Mouse (Mus musculus) liver, postnatal 0 days (tissue): Measurements from ENCODE around the gene Gnmt. TPM values are rescaled to one million over a fixed set of nuclear protein-coding genes. Genes with fewer than 3 reads are reported as not detected.

Source experiments
- ATAC-seq: fragments of 200-750 bp; cut with Nextera tagmentation; 2 replicates; pipeline ENCODE4 v1.8.0; 2017; ENCODE audit warnings: mild to moderate bottlenecking, moderate library complexity
- DNase-seq: peaks from one replicate; pipeline ENCODE4 v3.0.0-alpha.2; 2016
- H3K27ac ChIP-seq: fragments of 300-500 bp; sonication (generic); 2 replicates; pipeline ENCODE4 v1.5.1; 2014; ENCODE audit warnings: antibody characterized with exemption, moderate library complexity, mild to moderate bottlenecking, low read depth
- H3K27me3 ChIP-seq: fragments of 300-500 bp; sonication (generic); 2 replicates; pipeline ENCODE4 v1.6.1; 2014; ENCODE audit warnings: low read length, control low read depth, mixed read lengths; ENCODE audit not compliant: insufficient read depth
- H3K36me3 ChIP-seq: fragments of 300-500 bp; sonication (generic); replicated peaks from 2 replicates; pipeline ENCODE4 v1.6.1; 2014; ENCODE audit warnings: mild to moderate bottlenecking, control low read depth, low read length, moderate library complexity, mixed read lengths; ENCODE audit not compliant: insufficient read depth
- H3K4me1 ChIP-seq: fragments of 300-500 bp; sonication (generic); 2 replicates; pipeline ENCODE4 v1.6.1; 2014; ENCODE audit warnings: antibody characterized with exemption, mild to moderate bottlenecking, control low read depth; ENCODE audit not compliant: insufficient read depth
- H3K4me2 ChIP-seq: fragments of 300-500 bp; sonication (generic); 2 replicates; pipeline ENCODE4 v1.6.1; 2014; ENCODE audit warnings: low read depth, mild to moderate bottlenecking, low read length, moderate library complexity, mixed read lengths
- H3K4me3 ChIP-seq: fragments of 300-500 bp; sonication (generic); 2 replicates; pipeline ENCODE4 v1.5.1; 2014; ENCODE audit warnings: low read depth, low read length
- H3K9ac ChIP-seq: fragments of 300-500 bp; sonication (generic); replicated peaks from 2 replicates; pipeline ENCODE4 v1.6.1; 2014; ENCODE audit warnings: mild to moderate bottlenecking, moderate library complexity
- H3K9me3 ChIP-seq: fragments of 300-500 bp; sonication (generic); 2 replicates; pipeline ENCODE4 v1.6.1; 2016; ENCODE audit warnings: mild to moderate bottlenecking, control low read depth, low read length, mixed read lengths
- CTCF ChIP-seq: sonication (generic); IDR thresholded peaks from 2 replicates; pipeline ENCODE4 v1.5.1; 2016; ENCODE audit warnings: antibody characterized with exemption, low read depth
- EP300 ChIP-seq: IDR thresholded peaks from 2 replicates; pipeline ENCODE4 v1.6.1; 2016; ENCODE audit warnings: antibody characterized with exemption, low read depth, mild to moderate bottlenecking
- WGBS: fragments of 180-500 bp; shearing (Covaris S2); extraction: QIAGEN DNeasy Blood & Tissue Kit; methylation state at CpG from one replicate; pipeline ENCODE4 v1.1.7; 2014; ENCODE audit not compliant: insufficient replicate concordance; 5-methylcytosine and 5-hydroxymethylcytosine counted together
- polyA plus RNA-seq: library from polyadenylated mRNA; unstranded; fragments of >200 nt; fragmentation: Nextera tagmentation; extraction: Ambion mirVana; gene quantifications from 2 replicates; pipeline ENCODE4 v1.2.1, GENCODE M21; 2015

The Gnmt gene
- polyA plus RNA-seq, 1 experiment from 2014 or later: 707 TPM

DNA sequence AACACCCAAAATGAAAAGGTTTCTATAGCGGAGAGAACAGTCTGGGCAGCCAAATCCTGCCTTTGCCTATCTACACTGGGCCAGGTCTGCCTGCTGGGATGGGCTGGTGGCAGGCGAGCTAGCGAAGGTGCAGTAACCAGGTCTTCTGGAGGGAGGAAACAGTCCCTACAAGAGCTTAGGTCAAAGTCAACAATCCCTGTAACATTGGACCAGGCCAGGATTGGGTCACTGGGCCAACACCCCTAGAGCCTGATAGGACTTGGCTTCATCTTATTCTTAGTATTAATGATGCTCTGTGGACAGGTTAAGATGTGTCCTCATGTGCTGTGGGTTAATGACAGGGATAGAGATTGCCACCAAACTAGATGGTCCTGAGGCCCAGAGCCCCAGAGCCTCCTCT lies 5.1 kb upstream of the Gnmt start:
- peak; percentile 56 for ATAC-seq
- H3K27ac ChIP-seq: peak overlapping the region; percentile 91
- H3K9me3 ChIP-seq: peaks cover 2% of the 10 kb centered on the region; the same call in 1 of the 2 replicates
- DNase-seq: peak; percentile 40
- no peak overlapping the region for H3K9ac ChIP-seq
- no peak overlapping the region for H3K4me2 ChIP-seq
- no peaks in the 10 kb centered on the region for H3K27me3 ChIP-seq
- H3K36me3 ChIP-seq: 0 out of 2 replicates have a peak, but pooled peaks cover 2% of the 10 kb centered on the region
- WGBS: 72% methylated on average over 3 of the region's 3 CpGs
- H3K4me1 ChIP-seq: peaks cover 13% of the 10 kb centered on the region; the same call in 1 of the 2 replicates
- TF ChIP-seq CTCF: no peak
- peak; percentile 46; the same call in 1 of the 2 replicates for TF ChIP-seq EP300
- no peak overlapping the region for H3K4me3 ChIP-seq

DNA sequence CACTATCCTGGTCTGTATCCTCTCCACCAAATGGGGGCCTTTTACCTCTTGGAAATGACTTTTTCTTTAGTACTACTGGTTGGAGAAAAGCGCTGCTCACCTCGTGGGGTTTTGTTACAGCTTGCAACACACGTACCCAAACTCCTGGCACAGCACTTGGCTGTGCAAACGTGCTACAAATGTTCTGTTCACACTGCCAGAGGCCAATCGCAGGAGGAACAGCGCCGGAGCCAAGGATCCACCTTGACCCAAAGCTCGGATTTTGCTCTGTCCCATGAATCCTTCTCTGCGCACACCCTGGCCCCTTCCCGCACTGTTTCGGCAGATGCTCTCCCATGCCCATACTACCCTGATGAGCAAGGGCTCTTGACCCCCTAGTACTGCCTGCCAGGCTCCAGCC lies 472 bp downstream of the Gnmt start:
- H3K4me1 ChIP-seq: 0 out of 2 replicates have a peak, but pooled peaks cover 7% of the 10 kb centered on the region
- no peak for TF ChIP-seq EP300
- TF ChIP-seq CTCF: no peak
- H3K4me3 ChIP-seq: peak overlapping the region; percentile 55
- DNase-seq (no peak), ATAC-seq (peak; percentile 32)
- peak overlapping the region; percentile 79 for H3K9ac ChIP-seq
- peak overlapping the region; percentile 91 for H3K27ac ChIP-seq
- H3K27me3 ChIP-seq: no peaks in the 10 kb centered on the region
- peaks cover 24% of the 10 kb centered on the region for H3K36me3 ChIP-seq
- H3K4me2 ChIP-seq: peak overlapping the region; percentile 64
- WGBS: 52% methylated on average over 11 of the region's 11 CpGs
- no peaks in the 10 kb centered on the region for H3K9me3 ChIP-seq

DNA sequence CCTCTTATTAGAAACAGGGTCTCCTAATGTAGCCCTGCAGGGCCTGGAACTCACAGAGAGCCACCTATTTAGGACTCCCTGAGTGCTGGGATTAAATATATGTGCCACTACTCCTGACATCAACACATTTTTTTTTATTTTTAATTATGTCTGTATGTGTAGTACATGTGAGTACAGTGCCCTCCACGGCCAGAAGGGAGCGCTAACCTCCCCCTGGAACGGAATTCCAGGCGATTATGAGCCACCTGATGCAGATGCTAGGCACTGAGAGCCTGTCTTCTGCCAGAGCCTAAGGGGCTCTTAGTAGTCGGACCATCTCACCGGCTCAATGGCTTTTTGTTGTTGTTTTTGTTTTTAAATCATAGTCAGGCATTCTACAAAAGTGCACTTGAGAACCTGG lies 947 bp downstream of the Gnmt start:
- Histone ChIP-seq H3K27me3 (no peaks in the 10 kb centered on the region), H3K9me3 (no peaks in the 10 kb centered on the region), H3K4me3 (peak overlapping the region; percentile 55), H3K27ac (peak overlapping the region; percentile 91), H3K4me2 (peak overlapping the region; percentile 64), H3K4me1 (0 out of 2 replicates have a peak, but pooled peaks cover 7% of the 10 kb centered on the region), H3K36me3 (peaks cover 28% of the 10 kb centered on the region), H3K9ac (peak overlapping the region; percentile 79)
- ATAC-seq: 0 out of 2 replicates have a peak, but pooled peaks have one; percentile 14
- DNase-seq: peak; percentile 56
- 37% methylated on average over 6 of the region's 6 CpGs for WGBS
- TF ChIP-seq EP300 (no peak), CTCF (peak; percentile 58)

DNA sequence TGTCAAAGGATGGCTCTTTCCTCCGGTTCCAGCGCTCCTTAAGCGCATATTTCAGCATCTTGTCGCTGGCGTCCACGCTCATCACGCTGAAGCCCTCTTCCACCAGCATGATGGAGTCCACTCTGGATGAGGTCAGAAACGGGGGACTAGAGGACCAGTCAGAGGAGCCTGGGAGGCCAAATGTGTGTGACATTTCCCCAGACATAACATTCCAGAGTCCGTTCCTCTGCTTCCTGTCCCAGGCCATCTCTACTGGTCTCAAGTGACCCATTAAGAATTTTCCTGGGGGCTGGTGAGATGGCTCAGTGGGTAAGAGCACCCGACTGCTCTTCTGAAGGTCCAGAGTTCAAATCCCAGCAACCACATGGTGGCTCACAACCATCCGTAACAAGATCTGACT lies 1.7 kb downstream of the Gnmt start:
- Histone ChIP-seq H3K9me3 (no peaks in the 10 kb centered on the region), H3K4me3 (no peak overlapping the region; the same call in 1 of the 2 replicates), H3K4me2 (peak overlapping the region; percentile 56), H3K9ac (peak overlapping the region; percentile 41; the same call in 1 of the 2 replicates), H3K27me3 (no peaks in the 10 kb centered on the region), H3K36me3 (peaks cover 30% of the 10 kb centered on the region), H3K27ac (peak overlapping the region; percentile 77), H3K4me1 (0 out of 2 replicates have a peak, but pooled peaks cover 7% of the 10 kb centered on the region)
- no peak for DNase-seq
- ATAC-seq: no peak
- WGBS: 87% methylated on average over 11 of the region's 11 CpGs
- TF ChIP-seq EP300 (no peak), CTCF (no peak)

DNA sequence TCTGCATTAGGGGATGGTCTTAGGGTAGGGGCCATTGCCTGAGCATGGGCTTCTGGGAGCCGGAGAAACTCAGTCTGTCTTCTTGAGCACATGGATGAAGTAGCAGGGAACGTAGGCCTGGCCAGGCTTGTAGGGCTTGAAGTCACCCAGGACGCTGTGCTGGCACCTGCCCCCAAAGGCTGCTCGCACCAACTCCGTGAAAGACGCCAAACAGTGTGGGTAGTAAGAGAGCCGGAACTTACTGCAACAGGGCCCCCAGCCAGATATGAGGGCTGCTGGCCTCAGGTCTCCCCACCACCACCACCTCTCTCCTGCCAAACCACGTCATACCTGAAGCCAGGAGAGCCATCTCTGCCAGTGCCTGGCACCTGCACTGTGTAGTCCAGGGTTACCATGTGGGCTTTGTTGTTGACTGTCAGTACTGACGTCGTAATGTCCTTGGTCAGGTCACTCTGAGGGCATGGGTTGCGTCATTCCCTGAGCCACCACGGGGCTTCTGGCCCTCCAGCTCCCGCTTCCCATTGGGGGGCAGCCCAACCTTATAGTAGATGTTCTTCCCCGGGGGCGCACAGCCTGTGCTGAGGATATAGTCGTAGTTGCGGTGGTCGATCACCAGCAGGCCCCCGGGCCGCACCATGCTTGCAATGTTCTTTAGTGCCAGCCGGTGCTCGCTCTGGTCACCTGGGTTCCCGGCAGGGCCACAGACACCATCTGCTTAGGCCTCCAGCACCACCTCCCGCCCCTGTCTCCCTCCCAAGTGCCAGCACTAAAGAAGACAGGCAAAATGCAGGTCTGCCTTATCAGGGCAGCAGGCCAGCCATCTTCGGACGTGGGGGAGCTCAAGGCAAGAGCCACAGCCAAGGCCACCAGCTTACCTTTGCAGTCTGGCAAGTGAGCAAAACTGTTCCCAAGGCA lies 3.0 kb downstream of the Gnmt start:
- DNase-seq: peak; percentile 61
- Histone ChIP-seq H3K4me2 (peak overlapping the region; percentile 56), H3K4me3 (no peak overlapping the region), H3K36me3 (peaks cover 30% of the 10 kb centered on the region), H3K27me3 (no peaks in the 10 kb centered on the region), H3K4me1 (0 out of 2 replicates have a peak, but pooled peaks cover 7% of the 10 kb centered on the region), H3K9ac (no peak overlapping the region), H3K27ac (peak overlapping the region; percentile 77), H3K9me3 (no peaks in the 10 kb centered on the region)
- WGBS: 81% methylated on average over 26 of the region's 26 CpGs
- TF ChIP-seq CTCF (no peak), EP300 (no peak)
- peak; percentile 53 for ATAC-seq

DNA sequence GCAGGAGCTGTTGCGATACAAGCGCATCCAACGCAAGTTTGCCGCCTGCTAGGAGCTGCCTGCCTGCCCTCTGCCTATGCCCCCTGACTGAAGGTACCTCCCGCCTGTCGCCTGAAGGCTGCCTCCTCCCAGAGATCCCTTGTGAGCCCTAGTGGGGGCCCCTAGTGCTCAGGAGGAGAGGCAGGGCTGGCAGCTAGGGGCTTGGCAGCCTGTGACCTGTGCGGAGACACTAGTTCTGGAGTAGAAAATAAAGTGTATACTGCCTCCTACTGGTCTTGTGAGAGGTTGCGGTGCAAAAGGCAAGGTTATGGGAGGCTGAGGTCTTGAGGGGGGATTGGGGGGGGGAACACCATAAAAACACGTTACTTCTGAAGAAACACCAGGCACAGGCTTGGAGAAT lies 3.7 kb downstream of the Gnmt start:
- Histone ChIP-seq H3K9ac (no peak overlapping the region), H3K4me3 (no peak overlapping the region), H3K27me3 (no peaks in the 10 kb centered on the region), H3K4me1 (0 out of 2 replicates have a peak, but pooled peaks cover 7% of the 10 kb centered on the region), H3K9me3 (no peaks in the 10 kb centered on the region), H3K27ac (peak overlapping the region; percentile 77), H3K36me3 (peaks cover 30% of the 10 kb centered on the region), H3K4me2 (no peak overlapping the region)
- WGBS: 76% methylated on average over 9 of the region's 9 CpGs
- TF ChIP-seq EP300 (no peak), CTCF (peak; percentile 74)
- DNase-seq (peak; percentile 48), ATAC-seq (no peak)
